Mouse (Mus musculus): Measurements from ENCODE around the gene Gm34653. TPM values are rescaled to one million over a fixed set of nuclear protein-coding genes. Genes with fewer than 3 reads are reported as not detected.
"Not testable (repeated sequence)": the region's sequence is repeated elsewhere in the genome, so short reads cannot be mapped to it uniquely, and the experiment has no call there.

Gm34653 gene
- polyA plus RNA-seq, 1 experiment from 2014 or later: 0.06 TPM

DNA sequence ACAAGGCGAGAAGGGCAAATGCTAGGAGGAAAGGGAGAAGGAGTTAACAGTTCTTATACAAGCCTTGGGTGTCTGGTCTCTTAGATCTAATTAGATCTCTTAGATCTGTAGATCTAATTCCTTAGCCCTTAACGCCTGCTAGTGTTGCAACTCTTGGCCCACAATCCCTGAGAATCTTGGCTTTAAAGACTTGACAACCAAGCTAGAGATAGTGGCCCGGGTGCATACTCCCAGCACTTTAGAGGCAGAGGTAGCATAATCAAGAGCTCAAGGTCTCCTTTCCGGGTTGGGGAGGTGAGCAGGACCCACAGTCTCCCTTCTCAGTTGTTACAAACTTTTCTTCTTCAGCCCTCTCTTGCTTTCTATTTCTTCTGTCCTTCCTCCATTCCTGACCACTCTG, 5.2 kb upstream of the Gm34653 start:
- Histone ChIP-seq H3K4me3 (ENCODE audit: low read depth, low read length) (no peak overlapping the region), H3K9me3 (ENCODE audit: low read length) (no peaks in the 10 kb centered on the region), H3K9ac (replicated peaks) (no peak overlapping the region), H3K36me3 (replicated peaks; ENCODE audit: insufficient read depth, low read length) (peaks cover 2% of the 10 kb centered on the region), H3K27me3 (ENCODE audit: insufficient read depth, low read length) (no peaks in the 10 kb centered on the region), H3K4me2 (ENCODE audit: low read depth, low read length) (no peak overlapping the region), H3K4me1 (ENCODE audit: insufficient read depth) (peaks cover 20% of the 10 kb centered on the region), H3K27ac (ENCODE audit: low read depth) (peak overlapping the region; percentile 92)
- DNase-seq: no peak
- no peak for ATAC-seq
- 76% methylated on average over 4 of the region's 4 CpGs for WGBS (ENCODE audit: insufficient replicate concordance)
- no peak for TF ChIP-seq EP300 (IDR thresholded peaks at IDR 0.05; ENCODE audit: low read depth)
- no peak for TF ChIP-seq CTCF (IDR thresholded peaks at IDR 0.05; ENCODE audit: low read depth)

DNA sequence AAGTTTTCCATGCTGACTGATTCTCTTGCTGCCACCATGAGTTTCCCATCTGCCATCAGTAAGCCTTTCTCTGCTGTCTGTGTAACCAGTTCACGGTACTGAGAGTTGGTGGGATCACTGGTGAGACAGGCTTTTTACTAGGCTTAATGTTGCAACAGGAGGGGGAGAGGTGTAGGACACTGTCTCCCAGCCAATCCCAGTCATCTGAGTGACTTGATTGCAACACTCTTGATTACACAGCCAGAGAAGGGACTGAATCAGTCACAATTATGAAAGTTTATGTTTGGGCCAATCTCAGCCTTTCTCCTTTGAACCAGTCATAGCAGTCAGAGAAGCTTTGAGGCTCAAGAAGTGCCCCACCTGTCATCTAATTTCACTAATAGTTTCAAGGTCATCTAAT, 4.8 kb upstream of the Gm34653 start:
- H3K27ac ChIP-seq (ENCODE audit: low read depth): peak overlapping the region; percentile 92
- peak; percentile 37 for DNase-seq

DNA sequence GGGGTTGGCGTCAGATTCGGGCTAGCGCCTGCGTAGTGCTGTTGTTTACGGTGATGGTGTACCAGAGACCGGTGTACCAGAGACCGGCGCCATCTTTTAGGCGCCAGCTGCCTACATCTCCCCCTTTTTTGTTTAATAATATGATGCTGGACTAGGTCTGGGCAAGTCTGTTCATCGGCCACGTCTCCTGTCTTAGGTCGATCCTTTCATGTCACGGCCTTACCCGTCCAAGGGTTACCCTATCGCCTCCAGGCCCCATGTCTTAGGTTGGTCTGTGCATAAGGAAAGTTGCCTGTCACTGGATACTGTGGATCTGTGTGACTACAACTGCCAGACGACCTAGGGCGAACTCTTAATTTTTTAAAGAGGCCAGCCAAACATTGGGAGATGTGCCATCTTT, 2.7 kb upstream of the Gm34653 start:
- H3K4me2 ChIP-seq (ENCODE audit: low read depth, low read length); ATAC-seq: not testable (repeated sequence)
- 93% methylated on average over 17 of the region's 17 CpGs for WGBS (ENCODE audit: insufficient replicate concordance)

More for the DNA sequence above, 4.8 kb upstream of the Gm34653 start:
- Histone ChIP-seq H3K9me3 (ENCODE audit: low read length) (no peaks in the 10 kb centered on the region), H3K4me1 (ENCODE audit: insufficient read depth) (peaks cover 20% of the 10 kb centered on the region), H3K4me3 (ENCODE audit: low read depth, low read length) (no peak overlapping the region), H3K36me3 (replicated peaks; ENCODE audit: insufficient read depth, low read length) (no peaks in the 10 kb centered on the region; the same call in 1 of the 2 replicates), H3K9ac (replicated peaks) (no peak overlapping the region), H3K4me2 (ENCODE audit: low read depth, low read length) (no peak overlapping the region), H3K27me3 (ENCODE audit: insufficient read depth, low read length) (no peaks in the 10 kb centered on the region)
- peak; percentile 78 for ATAC-seq
- 50% methylated on average over 1 of the region's 1 CpGs for WGBS (ENCODE audit: insufficient replicate concordance)
- TF ChIP-seq CTCF (IDR thresholded peaks at IDR 0.05; ENCODE audit: low read depth): no peak
- peak; percentile 67 for TF ChIP-seq EP300 (IDR thresholded peaks at IDR 0.05; ENCODE audit: low read depth)

DNA sequence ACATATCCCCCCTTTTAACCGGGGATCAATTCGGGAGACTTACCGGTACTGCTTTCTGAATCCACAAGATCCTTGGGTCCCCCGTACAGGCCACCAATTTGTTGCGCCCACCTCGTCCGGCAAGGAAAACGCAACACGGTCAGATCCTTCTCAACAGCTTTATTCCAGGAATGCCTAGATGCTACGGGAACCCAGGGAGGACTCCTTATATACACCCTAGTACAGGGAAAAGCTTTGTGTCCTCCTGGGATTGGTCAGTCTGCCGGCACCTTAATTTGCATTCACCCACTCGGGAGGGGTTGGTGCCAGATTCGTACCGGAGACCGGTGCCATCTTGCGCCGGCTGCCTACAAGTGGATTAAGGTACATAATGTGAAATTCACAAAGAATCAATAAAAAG, 817 bp downstream of the Gm34653 start:
- Histone ChIP-seq H3K36me3 (replicated peaks; ENCODE audit: insufficient read depth, low read length) (no peaks in the 10 kb centered on the region), H3K4me1 (ENCODE audit: insufficient read depth) (no peaks in the 10 kb centered on the region; the same call in 1 of the 2 replicates), H3K4me2 (ENCODE audit: low read depth, low read length) (no peak overlapping the region), H3K27ac (ENCODE audit: low read depth) (no peak overlapping the region), H3K27me3 (ENCODE audit: insufficient read depth, low read length) (0 out of 2 replicates have a peak, but pooled peaks cover 3% of the 10 kb centered on the region), H3K9me3 (ENCODE audit: low read length) (no peaks in the 10 kb centered on the region), H3K9ac (replicated peaks) (no peak overlapping the region), H3K4me3 (ENCODE audit: low read depth, low read length) (no peak overlapping the region)
- no peak for DNase-seq
- WGBS (ENCODE audit: insufficient replicate concordance): 89% methylated on average over 17 of the region's 17 CpGs
- TF ChIP-seq CTCF (IDR thresholded peaks at IDR 0.05; ENCODE audit: low read depth) (no peak), EP300 (IDR thresholded peaks at IDR 0.05; ENCODE audit: low read depth) (no peak)
- no peak for ATAC-seq

More for the DNA sequence above, 2.7 kb upstream of the Gm34653 start:
- H3K27ac ChIP-seq (ENCODE audit: low read depth); H3K27me3 ChIP-seq (ENCODE audit: insufficient read depth, low read length); H3K9ac ChIP-seq (replicated peaks); DNase-seq; H3K9me3 ChIP-seq (ENCODE audit: low read length); H3K4me3 ChIP-seq (ENCODE audit: low read depth, low read length); H3K36me3 ChIP-seq (replicated peaks; ENCODE audit: insufficient read depth, low read length): not testable (repeated sequence)
- peaks cover 13% of the 10 kb centered on the region for H3K4me1 ChIP-seq (ENCODE audit: insufficient read depth)

DNA sequence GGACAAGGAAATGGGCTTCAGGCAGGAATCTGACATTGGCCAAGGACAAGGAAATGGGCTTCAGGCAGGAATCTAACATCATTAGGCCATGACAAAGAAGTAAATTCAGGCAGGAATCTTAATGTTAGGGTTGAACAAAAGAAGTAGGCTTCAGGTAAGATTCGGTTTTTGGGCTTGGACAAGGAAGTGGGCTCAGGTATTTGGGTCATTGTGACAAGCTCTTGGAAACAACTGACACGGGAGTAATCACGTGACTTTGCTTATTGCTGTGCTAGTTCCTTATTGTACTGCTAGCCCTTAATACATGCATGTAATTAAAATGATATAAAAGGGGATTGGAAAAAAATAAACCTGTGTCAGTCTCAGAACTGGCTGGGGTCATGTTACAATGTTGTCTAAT, 2.9 kb downstream of the Gm34653 start:
- WGBS (ENCODE audit: insufficient replicate concordance): 64% methylated on average over 3 of the region's 3 CpGs
- Histone ChIP-seq H3K36me3 (replicated peaks; ENCODE audit: insufficient read depth, low read length) (no peaks in the 10 kb centered on the region), H3K27ac (ENCODE audit: low read depth) (no peak overlapping the region), H3K4me2 (ENCODE audit: low read depth, low read length) (no peak overlapping the region), H3K4me3 (ENCODE audit: low read depth, low read length) (no peak overlapping the region), H3K27me3 (ENCODE audit: insufficient read depth, low read length) (0 out of 2 replicates have a peak, but pooled peaks cover 3% of the 10 kb centered on the region), H3K4me1 (ENCODE audit: insufficient read depth) (no peaks in the 10 kb centered on the region), H3K9ac (replicated peaks) (no peak overlapping the region), H3K9me3 (ENCODE audit: low read length) (no peaks in the 10 kb centered on the region)
- TF ChIP-seq CTCF (IDR thresholded peaks at IDR 0.05; ENCODE audit: low read depth): no peak
- no peak for TF ChIP-seq EP300 (IDR thresholded peaks at IDR 0.05; ENCODE audit: low read depth)
- DNase-seq (no peak), ATAC-seq (no peak)

DNA sequence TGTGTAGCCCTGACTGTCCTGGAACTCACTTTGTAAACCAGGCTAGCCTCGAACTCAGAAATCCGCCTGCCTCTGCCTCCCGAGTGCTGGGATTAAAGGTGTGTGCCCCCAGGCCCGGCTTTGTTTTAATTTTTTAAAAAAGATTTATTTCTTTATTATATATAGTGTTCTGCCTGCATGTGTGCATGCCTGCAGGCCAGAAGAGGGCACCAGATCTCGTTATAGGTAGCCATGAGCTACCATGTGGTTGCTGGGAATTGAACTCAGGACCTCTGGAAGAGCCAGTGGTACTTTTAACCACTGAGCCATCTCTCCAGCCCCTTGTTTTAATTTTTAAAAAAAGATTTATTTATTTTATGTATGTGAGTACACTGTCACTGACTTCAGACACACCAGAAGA, 7.3 kb downstream of the Gm34653 start:
- not testable (repeated sequence) for DNase-seq; H3K9ac ChIP-seq (replicated peaks); H3K4me2 ChIP-seq (ENCODE audit: low read depth, low read length); H3K4me3 ChIP-seq (ENCODE audit: low read depth, low read length); H3K27me3 ChIP-seq (ENCODE audit: insufficient read depth, low read length); H3K27ac ChIP-seq (ENCODE audit: low read depth); H3K9me3 ChIP-seq (ENCODE audit: low read length); ATAC-seq; H3K4me1 ChIP-seq (ENCODE audit: insufficient read depth); H3K36me3 ChIP-seq (replicated peaks; ENCODE audit: insufficient read depth, low read length)
- peak; percentile 40 for TF ChIP-seq CTCF (IDR thresholded peaks at IDR 0.05; ENCODE audit: low read depth)
- WGBS (ENCODE audit: insufficient replicate concordance): 72% methylated on average over 5 of the region's 5 CpGs

DNA sequence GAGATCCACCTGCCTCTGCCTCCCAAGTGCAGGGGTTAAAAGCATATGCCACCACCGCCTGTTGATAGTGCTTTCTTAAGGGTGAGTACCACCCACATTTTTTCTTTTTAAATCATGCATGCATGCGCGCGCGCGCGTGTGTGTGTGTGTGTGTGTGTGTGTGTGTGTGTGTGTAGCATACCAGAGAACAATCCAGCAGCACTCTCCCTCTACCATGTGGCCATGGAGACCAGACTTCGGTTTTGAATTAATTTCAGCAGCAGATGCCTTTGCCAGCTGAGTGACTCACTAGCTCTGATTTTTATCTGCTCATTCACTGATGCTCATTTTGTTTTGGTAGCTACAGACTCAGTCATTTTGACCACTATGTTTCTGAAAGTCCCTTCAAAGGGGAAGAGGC, 8.9 kb downstream of the Gm34653 start:
- H3K9ac ChIP-seq (replicated peaks): no peak overlapping the region
- H3K36me3 ChIP-seq (replicated peaks; ENCODE audit: insufficient read depth, low read length): no peaks in the 10 kb centered on the region
- 0 out of 2 replicates have a peak, but pooled peaks cover 3% of the 10 kb centered on the region for H3K27me3 ChIP-seq (ENCODE audit: insufficient read depth, low read length)
- H3K4me3 ChIP-seq (ENCODE audit: low read depth, low read length): no peak overlapping the region
- WGBS (ENCODE audit: insufficient replicate concordance): 85% methylated on average over 8 of the region's 8 CpGs
- ATAC-seq (no peak), DNase-seq (no peak)
- no peak for TF ChIP-seq CTCF (IDR thresholded peaks at IDR 0.05; ENCODE audit: low read depth)
- TF ChIP-seq EP300 (IDR thresholded peaks at IDR 0.05; ENCODE audit: low read depth): no peak
- H3K4me1 ChIP-seq (ENCODE audit: insufficient read depth): no peaks in the 10 kb centered on the region
- no peak overlapping the region for H3K4me2 ChIP-seq (ENCODE audit: low read depth, low read length)
- no peaks in the 10 kb centered on the region for H3K9me3 ChIP-seq (ENCODE audit: low read length)
- H3K27ac ChIP-seq (ENCODE audit: low read depth): no peak overlapping the region

Data from liver, postnatal 0 days (tissue).